In genomic region chr3:152477796-152478527, GRCm38 (mm10) we compare ENCODE assay signal across 8 mouse cellular contexts.
DNase-seq lines count a peak whose midpoint lies in the region; ATAC-seq lines count a peak whose summit lies in the region.

No protein-coding gene starts in this region.

- H3K27ac ChIP-seq in forebrain, embryonic 16.5 days (ENCODE audit: low read length): no peak overlapping the region
- H3K27ac ChIP-seq in hindbrain, embryonic 11.5 days (ENCODE audit: low read depth, low read length): no peak overlapping the region

- DNase-seq in MN1 (ENCODE audit: low spot score): peak; percentile 66
- peak; percentile 41 to 49 for DNase-seq in cerebellum, adult 18-20 months
- peak; percentile 75 for DNase-seq in hindbrain, embryonic 11.5 days (ENCODE audit: low spot score)
- peak; percentile 50 to 72 for DNase-seq in layer of hippocampus, postnatal 10 days (ENCODE audit: low spot score in 2 of 2)
- DNase-seq in lung, postnatal 25 days (ENCODE audit: low spot score): peak; percentile 77
- DNase-seq in ovary, postnatal 36 days (ENCODE audit: low spot score): peak; percentile 73
- peak; percentile 80 for DNase-seq in thymus, postnatal 4 days

- peak; percentile 72 for ATAC-seq in forebrain, embryonic 16.5 days
- ATAC-seq in hindbrain, embryonic 11.5 days (ENCODE audit: low FRiP score): peak; percentile 67

- no peaks in the 10 kb centered on the region for H3K36me3 ChIP-seq in forebrain, embryonic 16.5 days (ENCODE audit: control insufficient read depth, insufficient read depth)
- H3K36me3 ChIP-seq in hindbrain, embryonic 11.5 days (ENCODE audit: control insufficient read depth, insufficient read depth, low read length): no peaks in the 10 kb centered on the region

- WGBS in forebrain, embryonic 16.5 days: 7% methylated on average over 23 of the region's 23 CpGs
- WGBS in hindbrain, embryonic 11.5 days: 4% methylated on average over 23 of the region's 23 CpGs

- no peaks in the 10 kb centered on the region for H3K27me3 ChIP-seq in forebrain, embryonic 16.5 days (replicated peaks; ENCODE audit: control insufficient read depth, insufficient read depth, low read length)
- H3K27me3 ChIP-seq in hindbrain, embryonic 11.5 days (ENCODE audit: control insufficient read depth, insufficient read depth, low read length): no peaks in the 10 kb centered on the region

- H3K4me1 ChIP-seq in forebrain, embryonic 16.5 days (replicated peaks; ENCODE audit: control insufficient read depth, insufficient read depth, low read length): peaks cover 10% of the 10 kb centered on the region
- H3K4me1 ChIP-seq in hindbrain, embryonic 11.5 days (replicated peaks; ENCODE audit: control insufficient read depth, insufficient read depth, low read length): no peaks in the 10 kb centered on the region; the same call in 1 of the 2 replicates

- H3K9ac ChIP-seq in forebrain, embryonic 16.5 days (replicated peaks; ENCODE audit: low read depth, low read length): no peak overlapping the region; the same call in 1 of the 2 replicates
- H3K9ac ChIP-seq in hindbrain, embryonic 11.5 days (ENCODE audit: low read depth, low read length): peak overlapping the region; percentile 13; the same call in 1 of the 2 replicates

- peak overlapping the region; percentile 52 for H3K4me2 ChIP-seq in forebrain, embryonic 16.5 days (ENCODE audit: low read length)
- H3K4me2 ChIP-seq in hindbrain, embryonic 11.5 days (replicated peaks; ENCODE audit: low read depth, low read length): peak overlapping the region; percentile 46

- no peaks in the 10 kb centered on the region for H3K9me3 ChIP-seq in forebrain, embryonic 16.5 days (ENCODE audit: control insufficient read depth, low read length)
- no peaks in the 10 kb centered on the region for H3K9me3 ChIP-seq in hindbrain, embryonic 11.5 days (ENCODE audit: control insufficient read depth, low read length)

- peak overlapping the region; percentile 34 for H3K4me3 ChIP-seq in forebrain, embryonic 16.5 days (replicated peaks; ENCODE audit: low read length)
- peak overlapping the region; percentile 24 for H3K4me3 ChIP-seq in hindbrain, embryonic 11.5 days (ENCODE audit: low read depth, low read length)
